Mouse (Mus musculus) megakaryocyte, embryonic 14.5 days (primary cell): ENCODE results near the gene Ddx24.

ENCODE experiments used
- FLI1 ChIP-seq: IDR thresholded peaks from 2 replicates; pipeline ENCODE4 v1.6.1; 2012; ENCODE audit warnings: low read length, inconsistent platforms, mixed read lengths
- GATA1 ChIP-seq: IDR thresholded peaks from 3 replicates; pipeline ENCODE4 v1.6.1; 2012; ENCODE audit warnings: mixed read lengths, low read length, inconsistent platforms, borderline replicate concordance

DNA sequence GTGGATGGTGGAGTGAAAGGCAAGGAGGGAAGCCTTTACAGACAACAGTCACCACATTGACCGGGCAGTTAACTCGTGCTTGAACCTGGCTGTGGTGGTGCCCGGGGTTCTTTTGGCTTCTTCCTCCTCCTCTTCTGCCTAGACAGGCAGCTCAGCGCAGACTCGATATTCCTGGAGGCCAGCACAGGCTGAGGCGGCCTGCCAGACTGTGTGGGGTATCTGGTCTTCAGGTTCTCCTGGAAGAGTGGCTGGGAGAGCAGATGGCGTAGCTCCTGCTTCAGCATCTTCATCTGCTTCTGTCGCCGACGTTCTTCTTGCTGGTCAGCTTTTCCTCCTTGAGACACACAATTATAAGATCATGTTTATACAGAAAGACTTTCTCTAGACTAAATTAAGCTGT is 17.5 kb downstream of the Ddx24 start:
- no peak for TF ChIP-seq GATA1
- no peak for TF ChIP-seq FLI1
